Mouse (Mus musculus): Measurements from ENCODE around the gene Tox2. TPM values are rescaled to one million over a fixed set of nuclear protein-coding genes. Genes with fewer than 3 reads are reported as not detected.

Gene Tox2
- total RNA-seq (2017) = not detected in 2 replicates

DNA sequence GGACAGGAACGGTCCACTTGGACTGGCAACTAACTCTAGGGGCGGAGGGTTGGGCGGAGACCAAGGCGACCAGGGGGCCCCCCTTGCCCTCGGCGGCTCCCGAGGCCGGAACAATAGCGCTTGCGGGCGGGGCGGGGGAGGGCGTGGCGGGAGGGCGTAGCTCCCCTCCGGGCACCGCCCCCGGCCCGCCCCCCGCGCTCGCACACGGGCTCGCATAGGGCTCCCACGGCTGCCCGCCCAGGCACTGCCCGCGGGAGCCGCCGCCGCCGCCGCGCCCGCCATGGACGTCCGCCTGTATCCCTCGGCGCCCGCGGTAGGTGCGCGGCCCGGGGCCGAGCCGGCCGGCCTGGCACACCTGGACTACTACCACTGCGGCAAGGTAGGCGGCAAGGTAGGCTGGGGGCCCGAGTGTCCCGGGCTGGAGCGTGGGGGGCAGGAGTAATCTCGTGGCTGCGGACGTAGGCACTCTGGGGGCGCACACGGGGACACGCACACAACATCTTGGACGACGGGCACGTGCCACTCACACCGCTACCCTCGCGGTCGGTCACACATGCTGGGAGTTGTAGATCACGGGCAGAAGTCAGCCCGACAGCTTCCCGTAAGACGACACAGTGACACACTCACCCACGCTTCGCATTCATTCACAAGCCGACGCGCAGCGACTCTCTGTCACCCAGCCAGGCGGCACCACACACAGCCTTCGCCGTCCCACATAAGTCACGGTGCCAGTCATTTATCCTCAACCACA is at the start of gene Tox2:
Gene Tox2, plus strand, starts transcription at position 242 of the 751 bp plus-strand sequence.
- ATAC-seq (ENCODE audit: extremely low read depth, insufficient number of reproducible peaks, low FRiP score, poor library complexity, severe bottlenecking) = no peak

DNA sequence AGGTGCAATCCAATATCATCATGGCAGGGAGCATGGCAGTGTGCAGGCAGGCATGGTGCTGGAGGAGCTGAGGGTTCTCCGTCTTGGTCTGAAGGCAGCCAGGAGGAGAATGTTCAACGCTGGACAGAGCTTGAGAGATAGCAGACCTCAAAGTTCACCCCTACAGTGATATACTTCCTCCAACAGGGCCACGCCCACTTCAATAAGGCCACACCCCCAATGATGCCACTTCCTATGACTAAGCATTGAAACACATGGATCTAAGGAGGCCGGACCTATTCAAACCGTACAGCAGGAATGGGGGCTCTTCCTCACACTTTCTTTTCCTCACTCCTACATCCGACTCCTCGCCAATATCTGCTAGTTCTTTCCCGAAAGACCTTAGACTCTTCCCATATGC is 48.3 kb upstream of the Tox2 start:
- no peak for ATAC-seq (ENCODE audit: extremely low read depth, insufficient number of reproducible peaks, low FRiP score, poor library complexity, severe bottlenecking)

DNA sequence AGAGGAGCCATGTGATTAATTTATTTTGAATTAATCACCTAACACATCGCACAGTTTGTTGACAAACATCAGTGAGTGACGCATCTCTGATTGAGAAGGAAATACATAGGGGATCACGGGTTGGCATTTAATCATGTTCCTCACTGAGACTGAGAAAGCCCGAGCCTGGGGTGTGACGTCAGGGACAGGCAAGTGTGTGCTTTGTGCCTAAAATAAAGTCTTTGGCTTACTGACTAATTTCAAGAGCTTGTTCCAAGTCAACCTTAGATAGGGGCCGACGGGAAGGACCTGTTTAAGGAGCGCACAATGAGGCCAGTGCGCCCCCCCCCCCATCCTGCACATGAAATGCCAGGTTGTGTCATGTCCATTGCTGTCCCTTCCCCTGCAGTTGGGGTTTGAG is 43.9 kb upstream of the Tox2 start:
- no peak for ATAC-seq (ENCODE audit: extremely low read depth, insufficient number of reproducible peaks, low FRiP score, poor library complexity, severe bottlenecking)

DNA sequence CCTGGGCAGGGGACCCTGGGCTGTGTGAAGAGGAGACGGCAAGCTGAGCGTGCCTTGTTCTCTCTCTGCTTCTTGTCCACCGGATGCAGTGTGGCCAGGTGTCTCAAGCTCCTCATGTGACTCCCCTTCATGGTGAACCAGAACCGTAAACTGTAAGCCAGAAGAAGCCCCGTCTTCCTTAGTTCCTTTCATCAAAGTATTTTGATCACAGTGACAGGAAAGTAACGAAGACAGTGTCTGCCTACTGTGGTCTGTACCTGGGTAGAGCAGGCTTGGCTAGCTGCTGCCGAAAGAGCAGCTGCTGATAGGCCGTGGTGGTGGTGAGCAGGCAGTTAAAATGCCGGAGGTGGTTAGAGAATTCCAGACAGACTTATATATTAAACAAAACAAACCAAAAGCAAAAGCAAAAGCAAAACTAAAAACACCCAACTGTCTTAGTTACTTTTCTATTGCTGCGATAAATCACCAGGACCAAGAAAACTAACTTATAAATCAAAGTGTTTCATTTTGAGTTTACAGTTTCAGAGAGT is 38.4 kb upstream of the Tox2 start:
- ATAC-seq (ENCODE audit: extremely low read depth, insufficient number of reproducible peaks, low FRiP score, poor library complexity, severe bottlenecking) = no peak

DNA sequence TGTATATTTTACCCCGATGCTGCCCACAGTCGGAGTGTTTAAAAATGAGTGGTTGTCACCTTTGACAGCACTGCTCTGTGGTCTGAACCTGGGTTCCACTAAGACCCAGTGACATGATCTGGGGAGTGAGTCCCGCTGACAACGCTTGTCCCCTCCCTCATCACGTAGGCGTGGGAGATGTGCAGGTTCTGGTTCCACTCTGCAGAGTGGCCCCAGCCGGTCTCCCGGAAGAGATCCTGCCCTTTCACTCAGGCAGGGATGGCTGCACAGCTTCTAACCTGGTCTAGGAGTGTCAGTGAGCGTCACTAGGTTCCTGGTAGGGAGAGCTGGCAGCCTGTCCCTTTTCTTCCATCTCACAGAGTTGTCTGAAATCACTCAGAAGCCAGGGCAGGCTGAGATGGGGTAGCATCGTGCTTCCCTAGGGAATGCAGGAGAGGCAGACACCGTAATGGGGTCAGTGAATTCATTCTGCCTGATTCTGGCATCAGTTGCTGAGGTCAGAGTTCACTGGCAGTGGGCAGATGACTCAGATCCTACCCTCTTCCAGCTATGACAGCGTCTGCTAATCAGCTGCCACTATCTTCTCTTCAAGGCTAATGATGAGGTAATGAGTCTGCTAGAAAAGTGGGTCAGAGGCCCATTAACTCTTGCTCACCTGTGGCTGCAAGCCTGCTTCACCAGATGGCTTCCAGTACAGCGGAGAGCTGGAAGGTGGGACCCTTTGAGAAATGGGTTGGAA is 36.7 kb upstream of the Tox2 start:
- ATAC-seq (ENCODE audit: extremely low read depth, insufficient number of reproducible peaks, low FRiP score, poor library complexity, severe bottlenecking) = no peak

DNA sequence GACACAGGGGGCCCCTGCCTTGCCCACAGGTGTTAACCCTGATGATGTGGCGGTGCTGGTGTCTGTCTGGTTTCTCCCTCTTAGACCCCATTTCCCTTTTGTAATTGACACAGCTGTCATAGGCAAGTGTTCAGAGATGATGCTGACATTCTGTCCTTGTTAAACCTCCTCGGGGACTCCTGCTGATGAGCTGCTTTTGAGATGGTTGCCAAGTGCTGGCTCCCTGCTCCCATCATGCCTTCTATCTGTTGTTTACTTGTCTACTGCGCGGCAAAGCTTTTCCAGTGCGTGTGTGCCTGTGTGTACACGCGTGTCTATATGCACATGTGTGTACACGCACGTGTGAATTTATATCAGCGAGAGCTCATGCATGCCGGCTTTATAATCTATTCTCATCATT is 31.0 kb upstream of the Tox2 start:
- no peak for ATAC-seq (ENCODE audit: extremely low read depth, insufficient number of reproducible peaks, low FRiP score, poor library complexity, severe bottlenecking)

DNA sequence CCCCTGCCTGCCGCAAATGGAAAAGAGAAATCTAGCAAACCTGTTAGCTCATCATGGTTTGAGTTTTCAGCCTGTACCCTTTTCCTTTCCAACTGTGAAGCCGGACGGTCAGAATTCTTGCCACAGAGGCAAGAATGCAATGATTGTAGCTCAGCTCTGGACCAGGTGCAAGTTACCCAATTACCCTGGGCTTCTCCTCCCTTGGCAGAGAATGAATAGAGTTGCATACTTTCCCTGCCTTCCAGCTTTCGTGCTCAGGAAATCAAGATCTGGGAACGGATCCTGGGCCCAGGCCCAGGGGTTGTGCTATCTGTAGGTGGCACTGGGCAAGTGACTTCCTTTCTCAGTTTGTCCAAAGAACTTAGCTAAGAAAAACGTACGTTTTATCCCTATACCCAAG is 28.9 kb upstream of the Tox2 start:
- no peak for ATAC-seq (ENCODE audit: extremely low read depth, insufficient number of reproducible peaks, low FRiP score, poor library complexity, severe bottlenecking)

DNA sequence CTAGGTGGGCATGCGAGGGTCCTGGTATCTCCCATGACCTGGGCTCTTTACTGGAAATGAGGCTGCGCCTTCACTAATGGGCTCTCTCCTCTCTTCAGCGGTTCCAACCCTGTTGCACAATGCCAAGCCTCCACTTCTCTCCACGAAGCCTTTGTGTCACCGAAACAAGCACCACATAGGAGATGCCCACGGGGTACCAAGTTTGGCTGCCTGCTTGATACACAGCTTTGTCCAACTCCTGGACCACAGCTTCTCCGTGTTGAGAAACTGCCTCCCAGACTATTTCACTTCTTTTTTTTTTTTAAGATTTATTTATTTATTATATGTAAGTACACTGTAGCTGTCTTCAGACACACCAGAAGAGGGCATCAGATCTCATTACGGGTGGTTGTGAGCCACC is 27.1 kb upstream of the Tox2 start:
- no peak for ATAC-seq (ENCODE audit: extremely low read depth, insufficient number of reproducible peaks, low FRiP score, poor library complexity, severe bottlenecking)

DNA sequence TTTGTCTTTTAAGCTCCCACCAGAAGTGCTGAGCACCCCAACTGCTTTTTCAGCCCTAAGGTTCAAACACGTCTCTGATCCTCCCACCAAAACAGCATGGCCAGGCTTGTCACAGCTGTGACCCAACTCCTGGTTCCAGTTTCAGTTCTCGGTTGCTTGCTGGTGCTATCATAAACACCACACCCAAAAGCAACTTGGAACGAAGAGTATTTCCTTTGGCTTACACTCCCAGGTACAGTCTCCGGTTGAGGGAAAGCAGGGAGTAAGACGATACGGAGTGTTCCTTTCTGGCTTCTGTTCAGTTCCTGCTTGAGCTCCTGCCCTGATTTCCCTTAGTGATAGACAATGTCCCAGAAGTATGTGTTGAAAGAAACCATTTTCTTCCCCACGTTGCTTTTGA is 26.4 kb upstream of the Tox2 start:
- ATAC-seq (ENCODE audit: extremely low read depth, insufficient number of reproducible peaks, low FRiP score, poor library complexity, severe bottlenecking) = no peak

DNA sequence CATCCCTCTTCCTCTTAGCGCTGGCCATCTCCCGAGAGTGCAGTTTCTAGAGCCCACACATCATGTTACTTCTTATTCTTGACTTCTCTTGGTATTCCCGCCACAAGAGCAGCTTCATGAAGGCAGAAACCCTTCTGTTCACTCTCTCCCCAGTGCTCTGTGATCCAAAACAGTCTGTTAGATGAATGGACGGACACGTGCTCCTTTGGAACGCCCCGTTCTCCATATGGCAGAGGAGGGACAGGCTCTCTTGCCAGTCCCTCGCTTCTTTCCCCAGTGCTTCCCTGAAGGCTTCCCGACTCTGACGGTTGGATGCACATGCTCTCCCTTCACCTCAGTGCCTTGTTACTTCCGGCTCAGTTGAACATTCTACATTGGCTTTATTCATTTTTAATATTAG is 15.4 kb upstream of the Tox2 start:
- no peak for ATAC-seq (ENCODE audit: extremely low read depth, insufficient number of reproducible peaks, low FRiP score, poor library complexity, severe bottlenecking)

DNA sequence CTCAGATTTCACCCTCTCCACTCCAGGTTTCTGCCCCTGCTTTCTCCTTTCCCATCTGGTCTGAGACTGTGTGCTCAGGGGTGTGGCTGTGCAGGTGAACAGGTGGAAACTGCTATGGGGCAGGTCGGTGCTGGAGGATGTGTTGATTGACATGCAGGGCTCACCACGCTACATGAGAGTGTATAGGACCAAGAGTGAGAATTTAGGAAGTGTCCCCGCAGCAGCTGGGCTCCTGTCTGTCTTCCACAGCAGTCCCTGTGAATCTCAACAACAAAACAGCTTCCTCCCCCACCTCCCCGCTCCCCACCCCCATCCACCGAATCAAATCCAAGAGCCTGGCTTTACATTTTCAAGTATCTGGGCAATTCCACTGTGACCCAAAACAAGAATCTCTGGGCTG is 13.3 kb upstream of the Tox2 start:
- no peak for ATAC-seq (ENCODE audit: extremely low read depth, insufficient number of reproducible peaks, low FRiP score, poor library complexity, severe bottlenecking)

DNA sequence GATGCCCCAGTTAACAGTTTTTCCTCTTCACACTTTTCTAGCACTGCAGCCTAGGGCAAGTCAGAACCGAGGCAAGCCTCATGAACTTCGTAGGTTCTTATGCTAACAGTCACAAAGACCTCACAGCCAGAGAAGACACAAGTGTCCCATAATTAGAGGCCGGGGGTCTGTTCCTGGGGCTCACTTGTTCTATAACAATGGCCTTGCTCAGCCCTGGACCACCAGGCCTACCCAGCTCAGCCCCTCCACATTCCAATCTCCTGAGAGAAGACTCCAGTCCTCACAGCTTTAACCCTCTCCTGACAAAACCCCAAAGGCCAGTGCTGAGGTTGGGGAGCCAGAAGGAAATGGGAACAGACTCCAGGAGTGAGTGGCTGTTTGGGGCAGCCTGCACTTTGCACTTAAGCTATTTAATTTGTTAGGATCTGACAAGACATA is 12.9 kb upstream of the Tox2 start:
- no peak for ATAC-seq (ENCODE audit: extremely low read depth, insufficient number of reproducible peaks, low FRiP score, poor library complexity, severe bottlenecking)

DNA sequence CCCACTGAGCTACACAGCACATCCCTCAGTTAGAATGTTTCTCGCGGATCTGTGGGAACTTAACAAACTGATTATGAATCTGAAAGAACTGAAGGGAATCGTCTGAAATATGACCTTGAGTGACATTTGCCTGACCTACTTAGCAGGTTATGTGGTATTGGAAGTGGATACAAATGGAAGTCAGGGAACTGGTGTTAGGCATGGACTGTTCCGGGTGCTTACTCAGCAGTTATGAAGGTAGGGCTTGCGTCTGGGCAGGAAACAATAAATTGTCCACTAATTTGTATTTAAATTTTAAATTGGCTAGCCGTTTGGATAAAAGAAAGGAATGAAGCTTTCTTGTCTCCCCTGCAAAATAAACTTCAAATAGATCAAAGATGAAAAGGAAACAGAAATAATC is 10.4 kb upstream of the Tox2 start:
- no peak for ATAC-seq (ENCODE audit: extremely low read depth, insufficient number of reproducible peaks, low FRiP score, poor library complexity, severe bottlenecking)

DNA sequence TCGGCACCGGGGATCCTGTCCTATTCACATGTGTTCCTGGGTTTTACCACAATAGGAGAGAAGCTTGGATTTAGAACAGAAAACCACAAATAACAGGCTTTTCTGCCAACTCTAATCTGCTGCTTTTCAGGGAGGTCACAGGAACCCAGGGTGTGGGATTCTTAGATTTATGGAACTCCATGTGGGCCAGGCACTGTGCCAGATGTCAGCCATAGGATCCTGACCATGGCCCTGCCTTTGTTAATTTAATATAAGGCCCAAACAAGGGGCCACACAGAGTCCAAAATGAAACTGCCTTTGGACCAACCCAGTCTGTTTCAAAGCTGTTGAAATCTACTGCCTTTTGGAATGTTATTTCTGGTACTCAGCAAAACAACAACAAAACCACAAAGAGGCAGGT is 8.9 kb upstream of the Tox2 start:
- ATAC-seq (ENCODE audit: extremely low read depth, insufficient number of reproducible peaks, low FRiP score, poor library complexity, severe bottlenecking) = no peak

DNA sequence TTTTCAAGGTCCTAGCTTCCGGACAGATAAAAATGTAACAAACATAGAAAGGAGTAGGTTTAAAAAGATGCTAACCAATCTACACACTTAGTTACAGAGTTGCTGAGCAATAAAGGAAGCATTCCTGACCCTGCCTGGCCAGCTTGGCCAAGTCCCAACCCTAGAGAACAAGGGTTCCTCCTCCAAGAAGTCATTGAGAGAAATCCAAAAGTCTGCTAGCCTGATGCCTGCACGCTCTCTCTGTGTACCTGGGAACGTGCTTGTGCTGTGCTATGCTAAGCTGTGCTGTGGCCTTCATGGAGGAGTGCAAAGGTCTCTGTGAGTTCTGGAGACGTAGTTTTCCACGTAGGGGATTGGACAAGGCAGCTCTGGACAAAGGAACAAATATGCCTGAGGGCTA is 8.4 kb upstream of the Tox2 start:
- no peak for ATAC-seq (ENCODE audit: extremely low read depth, insufficient number of reproducible peaks, low FRiP score, poor library complexity, severe bottlenecking)

DNA sequence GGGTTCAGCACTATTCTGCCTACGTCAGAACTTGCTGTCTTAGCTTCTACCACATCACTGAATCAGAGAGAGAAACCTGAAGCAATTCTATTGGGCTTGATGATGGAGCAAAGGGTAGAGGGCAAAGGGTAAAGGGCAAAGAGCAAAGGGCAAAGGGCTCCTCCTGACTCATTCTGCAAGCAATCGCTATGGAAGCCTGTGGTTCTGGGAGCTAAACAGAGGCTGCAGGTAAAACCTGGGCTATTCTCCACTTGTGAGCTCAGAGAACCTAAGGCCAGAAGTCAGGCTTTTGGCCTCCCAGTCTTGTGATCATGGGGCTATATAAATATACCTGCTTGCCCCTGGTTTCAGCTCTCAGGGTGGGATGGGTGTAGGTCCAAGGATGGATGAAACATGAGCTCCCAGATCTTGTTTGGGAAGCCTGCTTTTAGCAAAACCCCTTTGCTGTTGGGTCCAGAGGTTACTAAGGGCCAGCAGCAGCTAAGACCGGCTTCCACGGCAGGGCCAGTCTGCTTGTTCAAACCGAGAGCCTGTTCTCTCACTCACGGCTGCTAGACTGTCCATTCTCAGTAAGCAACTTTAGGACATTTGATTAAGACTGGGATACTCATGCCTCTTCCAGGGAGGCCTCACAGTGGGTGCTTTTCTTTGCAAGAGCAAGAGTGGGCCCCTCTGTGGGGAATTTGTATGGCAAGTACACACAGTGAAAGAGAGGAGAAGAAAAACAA is 7.7 kb upstream of the Tox2 start:
- no peak for ATAC-seq (ENCODE audit: extremely low read depth, insufficient number of reproducible peaks, low FRiP score, poor library complexity, severe bottlenecking)

DNA sequence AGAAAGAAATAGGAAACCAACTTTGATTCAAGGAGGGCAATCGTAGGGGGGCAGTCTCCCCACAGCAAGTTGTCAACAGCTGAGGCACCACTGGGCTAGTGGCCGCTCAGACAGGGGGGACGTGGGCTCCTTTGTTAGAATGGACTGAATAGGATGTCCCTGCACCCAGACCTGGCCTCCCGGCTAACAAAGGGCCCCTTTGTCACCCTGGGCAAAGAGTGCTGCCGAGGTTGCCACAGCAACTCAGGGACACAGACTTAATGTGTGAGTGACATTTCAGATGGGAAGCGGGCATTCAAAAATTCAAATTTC is 7.1 kb upstream of the Tox2 start:
- no peak for ATAC-seq (ENCODE audit: extremely low read depth, insufficient number of reproducible peaks, low FRiP score, poor library complexity, severe bottlenecking)

DNA sequence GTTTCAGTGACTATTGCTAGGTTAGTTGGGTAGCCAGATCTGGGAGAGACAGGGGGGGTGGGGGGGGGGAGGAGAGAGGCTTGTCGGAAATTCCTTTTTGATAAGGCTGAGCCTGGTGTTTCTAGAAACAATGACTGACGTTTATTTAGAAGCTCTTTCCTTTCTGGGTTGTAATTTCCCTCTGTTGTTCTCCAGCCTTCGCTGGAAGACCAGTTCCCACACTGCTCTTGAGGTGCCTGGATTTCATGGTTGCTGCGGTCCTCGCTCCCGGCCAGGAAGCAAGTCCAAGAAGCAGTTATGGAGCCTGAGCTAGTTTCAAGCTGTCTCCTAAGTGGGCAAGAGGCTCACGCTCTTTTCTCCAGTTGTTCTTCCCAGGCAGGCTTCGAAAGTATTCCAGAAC is 1.0 kb upstream of the Tox2 start:
- ATAC-seq (ENCODE audit: extremely low read depth, insufficient number of reproducible peaks, low FRiP score, poor library complexity, severe bottlenecking) = no peak

DNA sequence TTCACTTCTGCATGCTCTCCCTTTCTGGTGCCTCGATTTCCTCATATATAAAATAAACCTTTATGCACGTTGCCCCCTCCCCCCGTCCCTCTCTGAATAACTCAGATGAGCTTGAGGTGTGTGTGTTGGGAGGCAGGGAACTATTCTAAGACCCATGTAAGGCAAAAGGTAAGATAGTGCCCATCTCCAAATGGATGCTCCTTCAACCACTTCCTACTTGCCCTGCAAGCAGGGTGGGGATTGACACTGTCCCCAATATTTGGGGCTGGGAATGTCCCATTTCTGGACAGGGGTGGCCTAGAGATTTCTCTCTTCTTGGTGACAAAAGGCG is 407 bp upstream of the Tox2 start:
- no peak for ATAC-seq (ENCODE audit: extremely low read depth, insufficient number of reproducible peaks, low FRiP score, poor library complexity, severe bottlenecking)
